Mouse (Mus musculus): ENCODE measurements around the gene Acap1. TPM values are rescaled to one million over a fixed set of nuclear protein-coding genes. Genes with fewer than 3 reads are reported as not detected.

Acap1 gene
- total and polyA plus RNA-seq, 3 experiments = 39.6 to 70.9 (median 58.2) TPM

DNA sequence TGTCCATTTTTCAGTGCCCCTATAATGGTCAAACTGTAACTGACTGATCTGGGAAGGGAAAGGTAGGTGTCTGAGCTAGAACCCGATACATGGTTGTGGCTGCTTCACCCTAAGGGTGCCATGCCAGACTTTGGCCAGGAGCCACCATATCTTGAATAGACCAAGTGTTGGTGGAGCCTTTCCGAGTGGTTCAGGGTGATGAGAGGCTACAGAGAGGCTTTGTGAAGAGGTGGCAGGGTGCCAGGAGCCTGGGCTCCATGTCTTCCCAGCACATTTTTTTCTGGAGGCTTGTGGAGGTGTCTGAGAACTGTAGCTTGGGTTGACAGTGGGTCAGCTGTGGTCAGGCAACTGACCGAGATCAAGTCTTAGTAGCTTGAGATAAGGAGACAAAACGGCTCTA, 3.9 kb downstream of the Acap1 start:
- Histone ChIP-seq H3K4me1 (ENCODE audit: control insufficient read depth in 1 of 2, insufficient read depth in 2 of 2) (peaks cover 5 to 22% of the 10 kb centered on the region in 2 experiments; a peak in 3 of 4 replicates), H3K4me3 (replicated peaks in 1 of 3; ENCODE audit: low read depth in 2 of 3, low read length in 2 of 3, poor library complexity in 1 of 3) (no peak overlapping the region), H3K36me3 (replicated peaks in 1 of 2; ENCODE audit: control insufficient read depth in 1 of 2, insufficient read depth in 1 of 2, low read length in 1 of 2) (peaks cover 3 to 60% of the 10 kb centered on the region in 2 experiments), H3K27ac (ENCODE audit: insufficient read depth, low read depth) (no peak overlapping the region), H3K4me2 (ENCODE audit: insufficient read depth, low read depth, poor library complexity, severe bottlenecking) (no peak overlapping the region), H3K9me3 (replicated peaks; ENCODE audit: low read length) (no peaks in the 10 kb centered on the region), H3K9ac (ENCODE audit: insufficient read depth, low read depth) (no peak overlapping the region), H3K27me3 (replicated peaks) (no peaks in the 10 kb centered on the region), H3K79me2 (replicated peaks; ENCODE audit: control insufficient read depth, extremely low read depth, insufficient read depth, poor library complexity, severe bottlenecking) (no peaks in the 10 kb centered on the region)
- TF ChIP-seq MAZ (IDR thresholded peaks at IDR 0.05; ENCODE audit: low read depth, low read length) (no peak), KAT2A (IDR thresholded peaks at IDR 0.05; ENCODE audit: insufficient replicate concordance, low read length) (no peak), ELF1 (IDR thresholded peaks at IDR 0.05; ENCODE audit: low read depth, low read length) (no peak), NELFE (IDR thresholded peaks at IDR 0.05; ENCODE audit: low read depth, low read length) (no peak), MAFK (IDR thresholded peaks at IDR 0.05; ENCODE audit: insufficient replicate concordance, low read length) (no peak), ZMIZ1 (IDR thresholded peaks at IDR 0.05; ENCODE audit: low read depth, low read length) (no peak), POLR2AphosphoS2 (IDR thresholded peaks at IDR 0.05; ENCODE audit: low read depth, low read length) (no peak), TBP (conservative IDR thresholded peaks at IDR 0.05; ENCODE audit: low read depth, low read length) (no peak), USF2 (conservative IDR thresholded peaks at IDR 0.05; ENCODE audit: low read depth, low read length) (no peak), SMC3 (IDR thresholded peaks at IDR 0.05; ENCODE audit: low read depth, low read length) (no peak), JUN (IDR thresholded peaks at IDR 0.05; ENCODE audit: insufficient read depth, low read depth, low read length) (no peak), GABPA (IDR thresholded peaks at IDR 0.05; ENCODE audit: insufficient replicate concordance, low read depth, low read length) (no peak), UBTF (IDR thresholded peaks at IDR 0.05; ENCODE audit: low read depth, low read length) (no peak), BHLHE40 (IDR thresholded peaks at IDR 0.05; ENCODE audit: low read depth, low read length) (no peak), RCOR1 (conservative IDR thresholded peaks at IDR 0.05; ENCODE audit: low read depth, low read length) (no peak), MXI1 (IDR thresholded peaks at IDR 0.05; ENCODE audit: low read depth, low read length) (no peak), PAX5 (IDR thresholded peaks at IDR 0.05; ENCODE audit: low read length) (no peak), ETS1 (conservative IDR thresholded peaks at IDR 0.05; ENCODE audit: low read depth, low read length) (no peak), POLR2A (IDR thresholded peaks at IDR 0.05; ENCODE audit: low read depth, low read length) (no peak), MEF2A (IDR thresholded peaks at IDR 0.05; ENCODE audit: borderline replicate concordance, low read depth, low read length) (no peak)
- dilution Hi-C loops (cut with MboI; ENCODE audit: extremely low pct_ligation_motif_present, extremely low pct_unique_long_range_greater_than_20kb, low sequenced_read_pairs) (no loop called here), in situ Hi-C loops (cut with MboI; ENCODE audit: low pct_ligation_motif_present, low pct_unique_long_range_greater_than_20kb, low sequenced_read_pairs) (no loop called here)
- no peak for DNase-seq (ENCODE audit: extremely low read depth)

DNA sequence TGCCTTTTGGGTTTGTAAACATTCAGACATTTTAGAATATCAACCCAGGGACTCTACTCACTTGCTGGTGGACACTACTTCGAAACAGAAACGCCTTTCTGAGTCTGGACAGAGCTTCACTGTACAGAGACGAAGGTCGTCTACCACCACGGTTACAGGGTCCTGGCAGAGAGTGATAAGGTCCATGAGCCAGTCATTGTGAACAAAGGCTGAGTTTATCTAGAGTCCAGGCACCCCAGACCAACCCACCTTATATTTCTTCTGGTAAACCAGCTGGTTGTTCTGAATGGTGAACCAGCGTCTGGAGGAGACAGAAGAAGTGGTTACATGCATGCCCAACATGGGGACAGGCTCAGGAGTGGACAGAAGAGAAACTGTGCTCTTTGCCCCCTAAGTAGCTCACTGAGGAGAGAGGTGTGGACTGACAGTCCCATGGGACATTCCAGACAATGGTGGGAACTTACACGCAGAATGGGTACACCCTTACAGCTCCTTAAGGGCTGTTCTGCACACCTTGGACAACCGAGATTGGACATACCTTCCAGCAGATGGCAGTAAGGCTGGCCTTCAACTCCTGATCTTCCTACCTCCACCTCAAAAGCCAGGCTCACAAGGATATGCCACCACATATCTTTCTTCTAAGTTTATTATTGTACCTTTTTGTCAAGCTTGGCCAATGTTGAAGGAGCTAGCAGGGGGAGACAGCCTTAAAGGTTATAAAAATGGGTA, 8.3 kb downstream of the Acap1 start:
- H3K9ac ChIP-seq (ENCODE audit: insufficient read depth, low read depth) = no peak overlapping the region
- no peak overlapping the region for H3K4me3 ChIP-seq (replicated peaks in 1 of 3; ENCODE audit: low read depth in 2 of 3, low read length in 2 of 3, poor library complexity in 1 of 3)
- TF ChIP-seq KAT2A (IDR thresholded peaks at IDR 0.05; ENCODE audit: insufficient replicate concordance, low read length) (no peak), RAD21 (IDR thresholded peaks at IDR 0.05; ENCODE audit: low read depth, low read length) (peak; percentile 44), ELF1 (IDR thresholded peaks at IDR 0.05; ENCODE audit: low read depth, low read length) (no peak), MAZ (IDR thresholded peaks at IDR 0.05; ENCODE audit: low read depth, low read length) (no peak), CHD1 (IDR thresholded peaks at IDR 0.05; ENCODE audit: low read depth, low read length) (no peak), USF1 (IDR thresholded peaks at IDR 0.05; ENCODE audit: low read depth, low read length) (no peak), CTCF (conservative IDR thresholded peaks at IDR 0.05 in 1 of 2, IDR thresholded peaks at IDR 0.05 in 1 of 2; ENCODE audit: low read depth in 2 of 2, low read length in 2 of 2) (peak in 1 of 2 experiments; percentile 64; a peak in 2 of 4 replicates), SMC3 (IDR thresholded peaks at IDR 0.05; ENCODE audit: low read depth, low read length) (peak; percentile 66)
- DNase-seq (ENCODE audit: extremely low read depth) = no peak
- no peak overlapping the region for H3K27ac ChIP-seq (ENCODE audit: insufficient read depth, low read depth)
- no peaks in the 10 kb centered on the region for H3K79me2 ChIP-seq (replicated peaks; ENCODE audit: control insufficient read depth, extremely low read depth, insufficient read depth, poor library complexity, severe bottlenecking)
- no peaks in the 10 kb centered on the region for H3K27me3 ChIP-seq (replicated peaks)
- H3K4me2 ChIP-seq (ENCODE audit: insufficient read depth, low read depth, poor library complexity, severe bottlenecking) = no peak overlapping the region
- H3K9me3 ChIP-seq (replicated peaks; ENCODE audit: low read length) = peaks cover 10% of the 10 kb centered on the region
- in situ Hi-C loops (cut with MboI; ENCODE audit: low pct_ligation_motif_present, low pct_unique_long_range_greater_than_20kb, low sequenced_read_pairs) (no loop called here), dilution Hi-C loops (cut with MboI; ENCODE audit: extremely low pct_ligation_motif_present, extremely low pct_unique_long_range_greater_than_20kb, low sequenced_read_pairs) (no loop called here)
- peaks cover 0 to 4% of the 10 kb centered on the region in 2 experiments; a peak in 2 of 4 replicates for H3K4me1 ChIP-seq (ENCODE audit: control insufficient read depth in 1 of 2, insufficient read depth in 2 of 2)
- H3K36me3 ChIP-seq (replicated peaks in 1 of 2; ENCODE audit: control insufficient read depth in 1 of 2, insufficient read depth in 1 of 2, low read length in 1 of 2) = peaks cover 23 to 96% of the 10 kb centered on the region in 2 experiments

Data from CH12.LX (cell line).